Mouse (Mus musculus) heart, embryonic 16.5 days (tissue): ENCODE data around the gene Yars. TPM values are rescaled to one million over a fixed set of nuclear protein-coding genes. Genes with fewer than 3 reads are reported as not detected.
A peak's percentile ranks its signal among the peaks of the same experiment; 100 is the strongest.

Source experiments
- ATAC-seq: fragments of 200-750 bp; cut with Nextera tagmentation; replicated peaks from 2 replicates; pipeline ENCODE4 v1.8.0; 2017; ENCODE audit warnings: moderate number of reproducible peaks; ENCODE audit not compliant: insufficient read depth, low FRiP score; ENCODE audit errors: extremely low read depth
- H3K27ac ChIP-seq: fragments of 300-500 bp; sonication (generic); 2 replicates; pipeline ENCODE4 v1.5.1; 2014; ENCODE audit warnings: mild to moderate bottlenecking, low read length, control low read depth, moderate library complexity
- H3K27me3 ChIP-seq: fragments of 300-500 bp; sonication (generic); 2 replicates; pipeline ENCODE4 v1.6.1; 2014; ENCODE audit warnings: low read length, mixed read lengths; ENCODE audit not compliant: control insufficient read depth, insufficient read depth
- H3K36me3 ChIP-seq: fragments of 300-500 bp; sonication (generic); 2 replicates; pipeline ENCODE4 v1.6.1; 2014; ENCODE audit not compliant: control insufficient read depth, insufficient read depth
- H3K4me1 ChIP-seq: fragments of 300-500 bp; sonication (generic); 2 replicates; pipeline ENCODE4 v1.6.1; 2014; ENCODE audit warnings: low read length, mixed read lengths; ENCODE audit not compliant: control insufficient read depth, insufficient read depth
- H3K4me2 ChIP-seq: fragments of 300-500 bp; sonication (generic); 2 replicates; pipeline ENCODE4 v1.6.1; 2014; ENCODE audit warnings: low read depth, mild to moderate bottlenecking, control low read depth, low read length
- H3K4me3 ChIP-seq: fragments of 300-500 bp; sonication (generic); 2 replicates; pipeline ENCODE4 v1.5.1; 2014; ENCODE audit warnings: mild to moderate bottlenecking, control low read depth, low read length
- H3K9ac ChIP-seq: fragments of 300-500 bp; sonication (generic); 2 replicates; pipeline ENCODE4 v1.6.1; 2014; ENCODE audit warnings: low read length, control low read depth
- H3K9me3 ChIP-seq: fragments of 300-500 bp; sonication (generic); replicated peaks from 2 replicates; pipeline ENCODE4 v1.6.1; 2016; ENCODE audit warnings: low read length; ENCODE audit not compliant: control insufficient read depth
- WGBS: fragments of 180-500 bp; shearing (Covaris S2); extraction: QIAGEN DNeasy Blood & Tissue Kit; methylation state at CpG from one replicate; pipeline ENCODE4 v1.1.7; 2014; 5-methylcytosine and 5-hydroxymethylcytosine counted together
- polyA plus RNA-seq: library from polyadenylated mRNA; unstranded; fragments of >200 nt; fragmentation: Nextera tagmentation; extraction: Ambion mirVana; gene quantifications from 2 replicates; pipeline ENCODE4 v1.2.1, GENCODE M21; 2015

Yars gene
- polyA plus RNA-seq, 1 experiment from 2014 or later, result 53.3 TPM

DNA sequence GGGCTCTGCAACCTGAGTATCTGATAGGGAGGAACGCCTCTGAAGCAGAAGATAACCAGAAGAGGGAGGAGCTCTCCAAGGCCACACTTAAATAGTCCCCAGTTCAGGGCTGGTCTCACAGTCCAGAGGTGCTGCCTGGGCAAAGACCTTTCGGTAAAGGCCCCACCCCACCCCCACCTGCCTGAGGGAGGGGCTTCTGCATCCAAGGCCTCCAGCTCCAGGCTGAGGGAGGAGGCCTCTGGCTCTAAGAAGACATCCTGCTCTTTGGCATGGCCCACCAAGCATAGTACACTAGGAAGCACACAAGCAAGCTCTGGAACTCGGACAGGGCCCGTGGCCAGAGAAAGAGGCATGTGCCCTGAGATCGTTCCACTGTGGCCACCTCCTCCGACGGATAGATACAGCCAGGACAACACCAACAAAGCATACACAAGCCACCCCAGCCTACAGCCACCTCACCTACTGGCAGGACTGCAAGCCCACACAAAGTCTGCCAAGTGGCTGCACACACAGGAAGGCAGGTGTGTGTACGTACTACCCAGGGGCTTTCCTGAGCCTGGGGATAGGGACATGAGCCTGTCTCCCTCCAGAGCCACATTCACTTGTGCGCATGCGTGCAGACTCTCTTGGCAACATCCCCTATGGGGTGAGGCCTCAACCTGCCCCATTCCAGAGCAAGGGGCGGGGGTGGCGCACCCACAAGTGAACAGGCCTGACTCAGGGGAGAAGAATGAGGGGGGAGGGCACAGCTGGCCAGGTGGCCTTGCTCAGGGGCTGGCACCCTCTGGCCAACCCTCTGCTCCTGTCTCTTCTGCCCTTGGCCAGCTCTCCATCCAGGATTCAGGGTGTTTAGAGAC lies 42.3 kb downstream of the Yars start:
- Histone ChIP-seq H3K27me3 (peaks cover 60% of the 10 kb centered on the region), H3K36me3 (no peaks in the 10 kb centered on the region), H3K9ac (no peak overlapping the region), H3K27ac (peak overlapping the region; percentile 37; the same call in 1 of the 2 replicates), H3K4me3 (no peak overlapping the region), H3K9me3 (no peaks in the 10 kb centered on the region), H3K4me2 (no peak overlapping the region), H3K4me1 (peaks cover 27% of the 10 kb centered on the region)
- 64% methylated on average over 12 of the region's 12 CpGs for WGBS
- no peak for ATAC-seq

DNA sequence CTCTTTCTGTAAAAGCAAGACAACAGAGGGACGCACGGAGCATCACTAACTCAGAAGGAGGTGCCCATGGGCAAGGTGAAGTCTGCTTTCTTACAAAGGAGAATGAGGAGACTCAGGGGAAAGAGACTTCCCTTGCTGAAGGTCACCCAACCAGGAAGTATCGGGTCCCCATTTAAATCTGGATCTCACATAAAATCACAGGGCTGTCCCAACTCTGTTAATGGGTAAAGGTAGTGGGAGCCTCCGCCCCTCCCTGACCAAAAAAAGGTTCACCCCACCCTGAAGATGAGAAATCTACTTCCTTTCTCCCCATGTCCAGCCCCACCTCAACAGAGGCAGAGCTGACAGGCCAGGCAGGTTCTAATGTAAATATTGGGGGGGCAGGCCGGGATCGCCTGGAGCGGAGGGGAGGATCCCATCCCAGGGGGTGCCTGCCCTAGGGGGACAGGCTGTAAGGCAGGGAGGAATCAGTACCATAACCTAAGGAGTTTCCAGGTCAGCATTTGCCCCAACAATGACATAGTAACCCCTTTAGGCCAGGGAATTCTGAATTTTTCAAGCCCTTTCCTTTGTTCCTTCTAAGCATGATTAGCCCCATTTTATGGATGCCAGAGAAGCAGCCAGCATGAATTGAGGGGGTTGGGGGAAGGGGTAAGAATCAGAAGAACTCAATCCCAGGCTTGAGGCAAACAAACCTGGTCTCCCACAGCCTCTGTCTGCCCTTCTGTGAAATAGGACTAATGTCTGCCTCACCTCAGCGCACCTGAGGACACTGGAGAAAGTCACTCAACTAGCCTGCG lies 43.2 kb downstream of the Yars start:
- Histone ChIP-seq H3K4me3 (no peak overlapping the region), H3K27ac (no peak overlapping the region), H3K27me3 (peaks cover 62% of the 10 kb centered on the region), H3K9ac (no peak overlapping the region), H3K36me3 (no peaks in the 10 kb centered on the region), H3K9me3 (no peaks in the 10 kb centered on the region), H3K4me1 (peaks cover 20% of the 10 kb centered on the region), H3K4me2 (no peak overlapping the region)
- no peak for ATAC-seq
- 76% methylated on average over 9 of the region's 9 CpGs for WGBS

DNA sequence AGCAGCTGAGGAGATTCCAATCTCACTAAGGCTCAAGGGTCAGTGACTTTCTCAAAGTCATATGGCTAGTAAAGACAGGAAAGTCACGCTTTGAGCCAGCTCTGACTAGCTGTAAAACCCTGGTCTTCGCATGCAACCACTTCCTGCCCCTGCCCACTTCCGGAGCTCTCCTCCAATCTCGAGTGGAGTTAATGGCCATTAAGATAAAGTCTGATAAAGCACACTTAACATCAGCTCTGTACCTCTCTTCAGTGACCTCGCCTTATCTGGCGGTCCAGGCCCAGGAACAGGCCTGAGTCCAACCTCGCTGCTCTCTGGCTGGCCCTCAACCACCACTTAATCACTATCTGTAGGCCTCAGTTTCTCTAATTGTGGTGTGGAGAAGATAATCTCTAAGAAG lies 44.9 kb downstream of the Yars start:
- peaks cover 54% of the 10 kb centered on the region for H3K27me3 ChIP-seq
- no peak overlapping the region for H3K27ac ChIP-seq
- ATAC-seq, result no peak
- peaks cover 27% of the 10 kb centered on the region for H3K4me1 ChIP-seq
- no peak overlapping the region for H3K4me2 ChIP-seq
- no peaks in the 10 kb centered on the region for H3K9me3 ChIP-seq
- no peaks in the 10 kb centered on the region for H3K36me3 ChIP-seq
- WGBS, result 11% methylated on average over 7 of the region's 7 CpGs
- no peak overlapping the region for H3K4me3 ChIP-seq
- H3K9ac ChIP-seq, result no peak overlapping the region

DNA sequence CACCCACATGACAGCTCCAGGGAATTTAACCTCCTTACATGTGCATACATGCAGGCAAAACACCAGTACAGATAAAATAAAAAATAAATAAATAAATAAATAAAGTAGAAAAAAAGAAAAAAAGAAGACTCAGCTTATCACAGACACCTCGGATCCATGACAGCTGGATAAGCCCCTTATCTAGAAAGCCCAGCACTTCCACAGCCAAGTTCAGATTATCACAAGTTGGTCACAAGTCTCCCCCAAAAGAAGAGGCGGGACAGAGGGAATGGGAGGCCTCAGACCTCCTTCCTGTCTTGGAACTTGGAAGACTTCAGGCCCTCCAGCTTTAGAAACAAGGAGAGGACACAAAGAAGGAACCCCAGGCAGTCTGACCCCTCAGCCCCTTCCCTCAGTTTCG lies 45.6 kb downstream of the Yars start:
- Histone ChIP-seq H3K36me3 (no peaks in the 10 kb centered on the region), H3K9ac (no peak overlapping the region), H3K4me1 (peaks cover 30% of the 10 kb centered on the region), H3K4me3 (no peak overlapping the region), H3K27me3 (peaks cover 53% of the 10 kb centered on the region), H3K27ac (peak overlapping the region; percentile 15; the same call in 1 of the 2 replicates), H3K9me3 (no peaks in the 10 kb centered on the region), H3K4me2 (no peak overlapping the region)
- WGBS, result 51% methylated on average over 3 of the region's 3 CpGs
- ATAC-seq, result no peak

DNA sequence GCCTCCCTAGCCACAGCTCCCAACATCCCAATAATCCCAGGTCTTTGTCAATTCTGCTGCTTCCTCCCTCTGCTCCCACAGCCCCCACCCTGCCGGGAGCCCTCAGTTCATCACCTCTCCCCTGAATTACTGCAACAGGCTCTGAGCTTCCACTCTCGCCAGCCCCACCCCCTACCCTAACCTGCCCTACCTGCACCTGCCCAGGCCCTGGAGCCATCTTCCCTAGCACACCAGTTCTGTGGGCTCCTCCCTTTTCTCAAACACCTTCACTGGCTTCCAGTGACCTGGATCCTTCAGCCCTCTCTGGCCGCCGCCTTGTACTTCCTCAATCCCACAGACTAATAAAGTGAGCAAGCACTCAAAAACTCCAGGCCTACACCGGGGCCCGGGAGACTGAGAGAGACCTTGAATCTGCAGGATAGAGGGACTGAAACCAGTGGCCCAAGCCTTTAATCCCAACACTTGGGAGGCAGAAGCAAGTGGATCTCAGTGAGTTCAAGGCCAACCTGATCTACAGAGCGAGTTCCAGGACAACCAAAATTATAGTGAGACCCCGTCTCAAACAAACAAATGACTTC lies 46.8 kb downstream of the Yars start:
- Histone ChIP-seq H3K36me3 (no peaks in the 10 kb centered on the region), H3K9me3 (no peaks in the 10 kb centered on the region), H3K4me2 (no peak overlapping the region), H3K9ac (no peak overlapping the region), H3K4me3 (no peak overlapping the region), H3K4me1 (peaks cover 30% of the 10 kb centered on the region), H3K27ac (no peak overlapping the region), H3K27me3 (peaks cover 49% of the 10 kb centered on the region)
- WGBS, result 84% methylated on average over 8 of the region's 8 CpGs
- no peak for ATAC-seq

DNA sequence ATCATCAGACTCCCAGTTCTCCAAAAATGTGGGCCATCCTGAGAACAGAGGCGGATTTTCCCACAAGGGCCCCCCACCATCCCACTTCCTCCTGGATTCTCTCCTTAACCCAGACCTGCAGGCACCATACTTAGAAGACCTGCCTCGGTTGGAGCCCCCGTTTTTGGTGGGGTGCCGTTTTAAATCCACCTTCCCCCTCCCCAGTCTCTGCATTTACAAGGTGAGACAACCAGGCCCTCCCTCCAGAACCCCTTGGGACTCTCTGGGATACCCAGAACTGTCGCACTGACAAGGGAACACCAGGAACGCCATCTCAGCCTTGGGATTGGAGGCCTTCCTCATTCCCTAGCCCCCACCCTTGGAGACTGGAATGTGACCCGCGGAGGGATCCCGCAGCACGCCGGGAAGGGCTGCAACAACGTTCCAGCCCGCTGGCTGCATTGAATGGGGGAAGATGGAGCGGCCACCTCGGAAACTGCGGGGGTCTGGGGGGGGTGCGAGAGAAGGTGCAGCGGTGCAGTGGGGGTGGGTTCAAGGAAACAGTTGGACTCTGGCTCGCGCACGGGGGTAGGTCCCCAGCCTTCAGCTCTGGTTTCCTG lies 48.4 kb downstream of the Yars start:
- 16% methylated on average over 21 of the region's 21 CpGs for WGBS
- Histone ChIP-seq H3K9ac (0 out of 2 replicates have a peak overlapping the region, but pooled peaks have one; percentile 6), H3K4me1 (peaks cover 34% of the 10 kb centered on the region), H3K36me3 (no peaks in the 10 kb centered on the region), H3K27ac (no peak overlapping the region), H3K4me3 (peak overlapping the region; percentile 69), H3K9me3 (no peaks in the 10 kb centered on the region), H3K4me2 (peak overlapping the region; percentile 99), H3K27me3 (peaks cover 36% of the 10 kb centered on the region)
- ATAC-seq, result no peak

GRCm38 (mm10) chr4:129238579-129239016 lies 49.0 kb downstream of the Yars start:
- ATAC-seq, result no peak
- Histone ChIP-seq H3K4me2 (peak overlapping the region; percentile 99), H3K27me3 (peaks cover 30% of the 10 kb centered on the region), H3K9ac (peak overlapping the region; percentile 74), H3K4me1 (peaks cover 34% of the 10 kb centered on the region), H3K27ac (no peak overlapping the region), H3K4me3 (peak overlapping the region; percentile 69), H3K9me3 (no peaks in the 10 kb centered on the region), H3K36me3 (no peaks in the 10 kb centered on the region)
- WGBS, result under 1% methylated on average over 23 of the region's 23 CpGs

GRCm38 (mm10) chr4:129239075-129239474 lies 49.5 kb downstream of the Yars start:
- H3K4me2 ChIP-seq, result peak overlapping the region; percentile 99
- WGBS, result 2% methylated on average over 14 of the region's 29 CpGs
- H3K9ac ChIP-seq, result peak overlapping the region; percentile 74
- H3K9me3 ChIP-seq, result no peaks in the 10 kb centered on the region
- no peaks in the 10 kb centered on the region for H3K36me3 ChIP-seq
- H3K4me1 ChIP-seq, result peaks cover 34% of the 10 kb centered on the region
- no peak overlapping the region for H3K27ac ChIP-seq
- ATAC-seq, result peak; percentile 80
- peaks cover 29% of the 10 kb centered on the region for H3K27me3 ChIP-seq
- H3K4me3 ChIP-seq, result peak overlapping the region; percentile 69
